ENCODE assay signal across 8 mouse cellular contexts in genomic region chr7:30422560-30422959, GRCm38 (mm10). TPM values are rescaled to one million over a fixed set of nuclear protein-coding genes. Genes with fewer than 3 reads are reported as not detected.
DNase-seq lines count a peak whose midpoint lies in the region; ATAC-seq and TF ChIP-seq lines count a peak whose summit lies in the region.
"Had no signal": no experiment of that assay in that cellular context is flagged by ENCODE, and none has a peak within 500 bp of the region (broad histone marks: within the 10 kb centered on the region; RNA-seq: fewer than 3 reads in every experiment).

No protein-coding gene starts in this region.

- no peaks in the 10 kb centered on the region for H3K36me3 ChIP-seq in lung, postnatal 0 days (ENCODE audit: insufficient read depth, low read length)
- H3K36me3 ChIP-seq in embryonic facial prominence, embryonic 13.5 days, result peaks cover 23% of the 10 kb centered on the region
- peaks cover 4% of the 10 kb centered on the region; the same call in 1 of the 2 replicates for H3K36me3 ChIP-seq in intestine, embryonic 15.5 days
- H3K36me3 ChIP-seq in neural tube, embryonic 15.5 days, result no peaks in the 10 kb centered on the region; the same call in 1 of the 2 replicates

- H3K4me2 ChIP-seq in lung, postnatal 0 days (replicated peaks; ENCODE audit: low read depth, low read length), result peak overlapping the region; percentile 83
- H3K4me2 ChIP-seq in embryonic facial prominence, embryonic 13.5 days, result peak overlapping the region; percentile 97
- peak overlapping the region; percentile 87 for H3K4me2 ChIP-seq in intestine, embryonic 15.5 days (replicated peaks)
- peak overlapping the region; percentile 98 for H3K4me2 ChIP-seq in neural tube, embryonic 15.5 days

- ATAC-seq in lung, postnatal 0 days, result peak; percentile 25; the same call in 1 of the 2 replicates
- 0 out of 2 replicates have a peak, but pooled peaks have one; percentile 17 for ATAC-seq in embryonic facial prominence, embryonic 13.5 days (ENCODE audit: insufficient number of reproducible peaks, insufficient read depth, low FRiP score, low TSS enrichment, low read depth)
- peak; percentile 32 for ATAC-seq in intestine, embryonic 15.5 days
- ATAC-seq in neural tube, embryonic 15.5 days (ENCODE audit: low FRiP score), result peak; percentile 46

- H3K27ac ChIP-seq in lung, postnatal 0 days (ENCODE audit: low read length), result peak overlapping the region; percentile 58; the same call in 1 of the 2 replicates
- H3K27ac ChIP-seq in embryonic facial prominence, embryonic 13.5 days, result peak overlapping the region; percentile 48; the same call in 1 of the 2 replicates
- peak overlapping the region; percentile 38; the same call in 1 of the 2 replicates for H3K27ac ChIP-seq in intestine, embryonic 15.5 days
- peak overlapping the region; percentile 75 for H3K27ac ChIP-seq in neural tube, embryonic 15.5 days (replicated peaks)

- H3K4me1 ChIP-seq in lung, postnatal 0 days (ENCODE audit: insufficient read depth, low read depth, low read length), result no peaks in the 10 kb centered on the region
- H3K4me1 ChIP-seq in embryonic facial prominence, embryonic 13.5 days, result peaks cover 19% of the 10 kb centered on the region
- peaks cover 13% of the 10 kb centered on the region; the same call in 1 of the 2 replicates for H3K4me1 ChIP-seq in intestine, embryonic 15.5 days (replicated peaks)
- H3K4me1 ChIP-seq in neural tube, embryonic 15.5 days, result peaks cover 24% of the 10 kb centered on the region

- WGBS in lung, postnatal 0 days, result 6% methylated on average over 9 of the region's 9 CpGs
- 14% methylated on average over 9 of the region's 9 CpGs for WGBS in embryonic facial prominence, embryonic 13.5 days
- WGBS in intestine, embryonic 15.5 days, result 10% methylated on average over 9 of the region's 9 CpGs
- 11% methylated on average over 9 of the region's 9 CpGs for WGBS in neural tube, embryonic 15.5 days

- no peak for DNase-seq in lung, postnatal 0 days (ENCODE audit: low spot score)
- DNase-seq in lung, postnatal 25 days (ENCODE audit: low spot score), result no peak
- DNase-seq in cerebellum, adult 11-12 months, result no peak
- no peak for DNase-seq in right cerebral cortex, adult 2 months (ENCODE audit: low spot score in 2 of 2)

- H3K9me3 ChIP-seq in lung, postnatal 0 days (ENCODE audit: low read length), result no peaks in the 10 kb centered on the region
- 0 out of 2 replicates have a peak, but pooled peaks cover 2% of the 10 kb centered on the region for H3K9me3 ChIP-seq in embryonic facial prominence, embryonic 13.5 days
- no peaks in the 10 kb centered on the region; the same call in 1 of the 2 replicates for H3K9me3 ChIP-seq in intestine, embryonic 15.5 days
- 0 out of 2 replicates have a peak, but pooled peaks cover 5% of the 10 kb centered on the region for H3K9me3 ChIP-seq in neural tube, embryonic 15.5 days (replicated peaks)

- no peak for TF ChIP-seq CTCF in lung, postnatal 0 days (IDR thresholded peaks at IDR 0.05)

- no peak overlapping the region for H3K9ac ChIP-seq in lung, postnatal 0 days (replicated peaks; ENCODE audit: low read depth)
- peak overlapping the region; percentile 69 for H3K9ac ChIP-seq in embryonic facial prominence, embryonic 13.5 days
- H3K9ac ChIP-seq in intestine, embryonic 15.5 days, result peak overlapping the region; percentile 53
- peak overlapping the region; percentile 69 for H3K9ac ChIP-seq in neural tube, embryonic 15.5 days (replicated peaks)

- TF ChIP-seq EP300 in lung, postnatal 0 days (IDR thresholded peaks at IDR 0.05), result no peak

- H3K4me3 ChIP-seq in lung, postnatal 0 days (ENCODE audit: low read depth, low read length), result peak overlapping the region; percentile 38
- H3K4me3 ChIP-seq in embryonic facial prominence, embryonic 13.5 days, result peak overlapping the region; percentile 64
- H3K4me3 ChIP-seq in intestine, embryonic 15.5 days (replicated peaks), result peak overlapping the region; percentile 52
- H3K4me3 ChIP-seq in neural tube, embryonic 15.5 days (replicated peaks), result peak overlapping the region; percentile 67

- H3K27me3 ChIP-seq in lung, postnatal 0 days (replicated peaks; ENCODE audit: insufficient read depth, low read length), result no peaks in the 10 kb centered on the region
- H3K27me3 ChIP-seq in embryonic facial prominence, embryonic 13.5 days, result peaks cover 11% of the 10 kb centered on the region
- no peaks in the 10 kb centered on the region for H3K27me3 ChIP-seq in intestine, embryonic 15.5 days (replicated peaks)
- no peaks in the 10 kb centered on the region for H3K27me3 ChIP-seq in neural tube, embryonic 15.5 days (replicated peaks)

RNA-seq across cellular contexts. Expression of gene Nfkbid, which starts 1.0 kb away (rescaled TPM):
- 1.9 and 2.5 TPM in 2 replicates for polyA plus RNA-seq in lung, postnatal 0 days (2015; fragmentation: Nextera tagmentation; extraction: Ambion mirVana)
- 1.8 and 2.5 TPM in 2 replicates for polyA plus RNA-seq in embryonic facial prominence, embryonic 13.5 days (2015; fragmentation: Nextera tagmentation; extraction: Ambion mirVana)
- polyA plus RNA-seq in intestine, embryonic 15.5 days (2015; fragmentation: Nextera tagmentation; extraction: Ambion mirVana), result 2.1 and 2.4 TPM in 2 replicates
- polyA plus RNA-seq in neural tube, embryonic 15.5 days (2015; fragmentation: Nextera tagmentation; extraction: Ambion mirVana), result 2.7 and 3.2 TPM in 2 replicates

RNA-seq across cellular contexts. Expression of gene Hcst, which starts 2.9 kb away (rescaled TPM):
- polyA plus RNA-seq in lung, postnatal 0 days (2015; fragmentation: Nextera tagmentation; extraction: Ambion mirVana), result 7.2 and 9.4 TPM in 2 replicates
- polyA plus RNA-seq in embryonic facial prominence, embryonic 13.5 days (2015; fragmentation: Nextera tagmentation; extraction: Ambion mirVana), result 0.72 and 0.91 TPM in 2 replicates
- 2.2 and 2.5 TPM in 2 replicates for polyA plus RNA-seq in intestine, embryonic 15.5 days (2015; fragmentation: Nextera tagmentation; extraction: Ambion mirVana)
- polyA plus RNA-seq in neural tube, embryonic 15.5 days (2015; fragmentation: Nextera tagmentation; extraction: Ambion mirVana), result 0.95 and 4.5 TPM in 2 replicates

RNA-seq across cellular contexts. Expression of gene Tyrobp, which starts 9.0 kb away (rescaled TPM):
- polyA plus RNA-seq in lung, postnatal 0 days (2015; fragmentation: Nextera tagmentation; extraction: Ambion mirVana), result 209 and 244 TPM in 2 replicates
- 38.9 and 40.9 TPM in 2 replicates for polyA plus RNA-seq in embryonic facial prominence, embryonic 13.5 days (2015; fragmentation: Nextera tagmentation; extraction: Ambion mirVana)
- polyA plus RNA-seq in intestine, embryonic 15.5 days (2015; fragmentation: Nextera tagmentation; extraction: Ambion mirVana), result 49.8 and 63.7 TPM in 2 replicates
- polyA plus RNA-seq in neural tube, embryonic 15.5 days (2015; fragmentation: Nextera tagmentation; extraction: Ambion mirVana), result 38.6 and 50.0 TPM in 2 replicates

RNA-seq across cellular contexts. Expression of gene Aplp1, which starts 22.8 kb away (rescaled TPM):
- polyA plus RNA-seq in lung, postnatal 0 days (2015; fragmentation: Nextera tagmentation; extraction: Ambion mirVana), result 6.8 and 8.1 TPM in 2 replicates
- 53.4 and 54.1 TPM in 2 replicates for polyA plus RNA-seq in embryonic facial prominence, embryonic 13.5 days (2015; fragmentation: Nextera tagmentation; extraction: Ambion mirVana)
- polyA plus RNA-seq in intestine, embryonic 15.5 days (2015; fragmentation: Nextera tagmentation; extraction: Ambion mirVana), result 39.0 and 40.8 TPM in 2 replicates
- polyA plus RNA-seq in neural tube, embryonic 15.5 days (2015; fragmentation: Nextera tagmentation; extraction: Ambion mirVana), result 577 and 709 TPM in 2 replicates

RNA-seq across cellular contexts. Expression of gene Kirrel2, which starts 34.9 kb away (rescaled TPM):
- polyA plus RNA-seq in lung, postnatal 0 days (2015; fragmentation: Nextera tagmentation; extraction: Ambion mirVana), result not detected in 2 replicates
- 0.17 and 0.52 TPM in 2 replicates for polyA plus RNA-seq in embryonic facial prominence, embryonic 13.5 days (2015; fragmentation: Nextera tagmentation; extraction: Ambion mirVana)
- polyA plus RNA-seq in intestine, embryonic 15.5 days (2015; fragmentation: Nextera tagmentation; extraction: Ambion mirVana), result 2.0 and 3.0 TPM in 2 replicates
- polyA plus RNA-seq in neural tube, embryonic 15.5 days (2015; fragmentation: Nextera tagmentation; extraction: Ambion mirVana), result 0.15 and 0.36 TPM in 2 replicates
- polyA plus RNA-seq: gonadal fat pad, adult 2 months had no signal
